Mouse (Mus musculus) forelimb bud, embryonic 11.5 days (tissue): ENCODE data around the gene Kcne4.
"Not testable (repeated sequence)": the region's sequence is repeated elsewhere in the genome, so short reads cannot be mapped to it uniquely, and the experiment has no call there.

ENCODE experiments used
- DNase-seq: peaks from one replicate; pipeline ENCODE4 v3.0.0-alpha.2; 2012; ENCODE audit warnings: low read depth, low spot score

Gene Kcne4

GRCm38 (mm10) chr1:78816639-78817038 is at the start of gene Kcne4:
Kcne4 (plus strand) TSS chr1:78816758.
- DNase-seq, result no peak

- peak; percentile 25 for DNase-seq
These were observed 34.7 kb upstream of the Kcne4 start for GRCm38 (mm10) chr1:78781899-78782298.

- DNase-seq, result not testable (repeated sequence)
These were observed 31.6 kb upstream of the Kcne4 start for GRCm38 (mm10) chr1:78784936-78785335.

- no peak for DNase-seq
These were observed 26.8 kb upstream of the Kcne4 start for GRCm38 (mm10) chr1:78789744-78790143.

GRCm38 (mm10) chr1:78807428-78807827 is 9.1 kb upstream of the Kcne4 start:
- no peak for DNase-seq

GRCm38 (mm10) chr1:78809819-78810218 is 6.7 kb upstream of the Kcne4 start:
- DNase-seq, result no peak

GRCm38 (mm10) chr1:78810904-78811303 is 5.7 kb upstream of the Kcne4 start:
- no peak for DNase-seq

GRCm38 (mm10) chr1:78811975-78812490 is 4.5 kb upstream of the Kcne4 start:
- DNase-seq, result no peak

GRCm38 (mm10) chr1:78817756-78818155 is 1.2 kb downstream of the Kcne4 start:
- no peak for DNase-seq

GRCm38 (mm10) chr1:78818630-78819526 is 2.3 kb downstream of the Kcne4 start:
- DNase-seq, result no peak

GRCm38 (mm10) chr1:78819592-78819991 is 3.0 kb downstream of the Kcne4 start:
- DNase-seq, result no peak

GRCm38 (mm10) chr1:78820176-78820575 is 3.6 kb downstream of the Kcne4 start:
- DNase-seq, result no peak

- DNase-seq, result no peak
These were observed 4.6 kb downstream of the Kcne4 start for GRCm38 (mm10) chr1:78821111-78821510.

GRCm38 (mm10) chr1:78821733-78822430 is 5.3 kb downstream of the Kcne4 start:
- no peak for DNase-seq

- DNase-seq, result no peak
These were observed 8.7 kb downstream of the Kcne4 start for GRCm38 (mm10) chr1:78825246-78825645.

GRCm38 (mm10) chr1:78838468-78838867 is 21.9 kb downstream of the Kcne4 start:
- DNase-seq, result no peak

GRCm38 (mm10) chr1:78840769-78841168 is 24.2 kb downstream of the Kcne4 start:
- DNase-seq, result peak; percentile 55

- DNase-seq, result no peak
These were observed 29.1 kb downstream of the Kcne4 start for GRCm38 (mm10) chr1:78845661-78846060.

GRCm38 (mm10) chr1:78846471-78846870 is 29.9 kb downstream of the Kcne4 start:
- no peak for DNase-seq

- peak; percentile 37 for DNase-seq
These were observed 36.0 kb downstream of the Kcne4 start for GRCm38 (mm10) chr1:78852408-78853093.

- no peak for DNase-seq
These were observed 36.5 kb downstream of the Kcne4 start for GRCm38 (mm10) chr1:78853094-78853445.

GRCm38 (mm10) chr1:78854306-78854705 is 37.7 kb downstream of the Kcne4 start:
- DNase-seq, result no peak
